Mouse (Mus musculus): ENCODE data around the gene Wnt3a. TPM values are rescaled to one million over a fixed set of nuclear protein-coding genes. Genes with fewer than 3 reads are reported as not detected.

Wnt3a gene
- polyA plus RNA-seq, 1 experiment from 2014 or later = 0.35 TPM

GRCm38 (mm10) chr11:59259647-59260046 lies 30.9 kb downstream of the Wnt3a start:
- 87% methylated on average over 7 of the region's 7 CpGs for WGBS
- no peak overlapping the region for H3K27ac ChIP-seq (ENCODE audit: low read length)

GRCm38 (mm10) chr11:59248101-59248500 lies 42.5 kb downstream of the Wnt3a start:
- Histone ChIP-seq H3K36me3 (ENCODE audit: control insufficient read depth, insufficient read depth) (no peaks in the 10 kb centered on the region), H3K27ac (ENCODE audit: low read length) (no peak overlapping the region), H3K4me2 (ENCODE audit: low read length) (no peak overlapping the region), H3K4me3 (replicated peaks; ENCODE audit: low read length) (no peak overlapping the region), H3K9ac (replicated peaks; ENCODE audit: low read depth, low read length) (no peak overlapping the region), H3K27me3 (replicated peaks; ENCODE audit: control insufficient read depth, insufficient read depth, low read length) (no peaks in the 10 kb centered on the region), H3K4me1 (replicated peaks; ENCODE audit: control insufficient read depth, insufficient read depth, low read length) (no peaks in the 10 kb centered on the region), H3K9me3 (ENCODE audit: control insufficient read depth, low read length) (no peaks in the 10 kb centered on the region)
- 76% methylated on average over 10 of the region's 10 CpGs for whole genome bisulfite sequencing
- ATAC-seq = no peak

More at GRCm38 (mm10) chr11:59259647-59260046, 30.9 kb downstream of the Wnt3a start:
- no peak overlapping the region for H3K9ac ChIP-seq (replicated peaks; ENCODE audit: low read depth, low read length)
- H3K4me1 ChIP-seq (replicated peaks; ENCODE audit: control insufficient read depth, insufficient read depth, low read length) = peaks cover 10% of the 10 kb centered on the region
- H3K36me3 ChIP-seq (ENCODE audit: control insufficient read depth, insufficient read depth) = no peaks in the 10 kb centered on the region
- no peaks in the 10 kb centered on the region for H3K9me3 ChIP-seq (ENCODE audit: control insufficient read depth, low read length)
- H3K27me3 ChIP-seq (replicated peaks; ENCODE audit: control insufficient read depth, insufficient read depth, low read length) = no peaks in the 10 kb centered on the region
- H3K4me3 ChIP-seq (replicated peaks; ENCODE audit: low read length) = no peak overlapping the region
- no peak overlapping the region for H3K4me2 ChIP-seq (ENCODE audit: low read length)
- ATAC-seq = no peak

- Histone ChIP-seq H3K9ac (replicated peaks; ENCODE audit: low read depth, low read length) (no peak overlapping the region), H3K9me3 (ENCODE audit: control insufficient read depth, low read length) (no peaks in the 10 kb centered on the region), H3K4me1 (replicated peaks; ENCODE audit: control insufficient read depth, insufficient read depth, low read length) (peaks cover 3% of the 10 kb centered on the region), H3K4me2 (ENCODE audit: low read length) (no peak overlapping the region), H3K27me3 (replicated peaks; ENCODE audit: control insufficient read depth, insufficient read depth, low read length) (no peaks in the 10 kb centered on the region), H3K4me3 (replicated peaks; ENCODE audit: low read length) (no peak overlapping the region), H3K27ac (ENCODE audit: low read length) (no peak overlapping the region), H3K36me3 (ENCODE audit: control insufficient read depth, insufficient read depth) (no peaks in the 10 kb centered on the region)
- no peak for ATAC-seq
- WGBS = 53% methylated on average over 6 of the region's 6 CpGs
Observed at GRCm38 (mm10) chr11:59243856-59244255, 46.7 kb downstream of the Wnt3a start.

- Histone ChIP-seq H3K27ac (ENCODE audit: low read length) (no peak overlapping the region), H3K4me2 (ENCODE audit: low read length) (no peak overlapping the region), H3K36me3 (ENCODE audit: control insufficient read depth, insufficient read depth) (no peaks in the 10 kb centered on the region), H3K9ac (replicated peaks; ENCODE audit: low read depth, low read length) (no peak overlapping the region), H3K27me3 (replicated peaks; ENCODE audit: control insufficient read depth, insufficient read depth, low read length) (no peaks in the 10 kb centered on the region), H3K9me3 (ENCODE audit: control insufficient read depth, low read length) (no peaks in the 10 kb centered on the region), H3K4me1 (replicated peaks; ENCODE audit: control insufficient read depth, insufficient read depth, low read length) (peaks cover 8% of the 10 kb centered on the region), H3K4me3 (replicated peaks; ENCODE audit: low read length) (no peak overlapping the region)
- 32% methylated on average over 3 of the region's 3 CpGs for WGBS
- ATAC-seq = peak; percentile 31; the same call in 1 of the 2 replicates
Observed at GRCm38 (mm10) chr11:59241841-59242240, 48.7 kb downstream of the Wnt3a start.

GRCm38 (mm10) chr11:59239796-59240195 lies 50.8 kb downstream of the Wnt3a start:
- WGBS = 57% methylated on average over 4 of the region's 4 CpGs
- H3K36me3 ChIP-seq (ENCODE audit: control insufficient read depth, insufficient read depth) = no peaks in the 10 kb centered on the region
- no peaks in the 10 kb centered on the region for H3K9me3 ChIP-seq (ENCODE audit: control insufficient read depth, low read length)
- H3K4me3 ChIP-seq (replicated peaks; ENCODE audit: low read length) = no peak overlapping the region
- no peaks in the 10 kb centered on the region for H3K27me3 ChIP-seq (replicated peaks; ENCODE audit: control insufficient read depth, insufficient read depth, low read length)
- H3K4me2 ChIP-seq (ENCODE audit: low read length) = no peak overlapping the region
- no peak overlapping the region for H3K9ac ChIP-seq (replicated peaks; ENCODE audit: low read depth, low read length)
- H3K27ac ChIP-seq (ENCODE audit: low read length) = no peak overlapping the region
- peaks cover 8% of the 10 kb centered on the region for H3K4me1 ChIP-seq (replicated peaks; ENCODE audit: control insufficient read depth, insufficient read depth, low read length)
- ATAC-seq = no peak

GRCm38 (mm10) chr11:59239428-59239785 lies 51.1 kb downstream of the Wnt3a start:
- peaks cover 8% of the 10 kb centered on the region for H3K4me1 ChIP-seq (replicated peaks; ENCODE audit: control insufficient read depth, insufficient read depth, low read length)
- H3K27me3 ChIP-seq (replicated peaks; ENCODE audit: control insufficient read depth, insufficient read depth, low read length) = no peaks in the 10 kb centered on the region
- H3K9ac ChIP-seq (replicated peaks; ENCODE audit: low read depth, low read length) = no peak overlapping the region
- H3K36me3 ChIP-seq (ENCODE audit: control insufficient read depth, insufficient read depth) = no peaks in the 10 kb centered on the region
- WGBS = 52% methylated on average over 4 of the region's 4 CpGs
- H3K9me3 ChIP-seq (ENCODE audit: control insufficient read depth, low read length) = no peaks in the 10 kb centered on the region
- H3K4me3 ChIP-seq (replicated peaks; ENCODE audit: low read length) = no peak overlapping the region
- no peak overlapping the region for H3K4me2 ChIP-seq (ENCODE audit: low read length)
- ATAC-seq = no peak; the same call in 1 of the 2 replicates
- H3K27ac ChIP-seq (ENCODE audit: low read length) = no peak overlapping the region

- WGBS = 5% methylated on average over 14 of the region's 15 CpGs
- Histone ChIP-seq H3K4me1 (replicated peaks; ENCODE audit: control insufficient read depth, insufficient read depth, low read length) (peaks cover 8% of the 10 kb centered on the region), H3K27ac (ENCODE audit: low read length) (no peak overlapping the region), H3K36me3 (ENCODE audit: control insufficient read depth, insufficient read depth) (no peaks in the 10 kb centered on the region), H3K4me3 (replicated peaks; ENCODE audit: low read length) (no peak overlapping the region), H3K9ac (replicated peaks; ENCODE audit: low read depth, low read length) (no peak overlapping the region), H3K4me2 (ENCODE audit: low read length) (no peak overlapping the region), H3K9me3 (ENCODE audit: control insufficient read depth, low read length) (no peaks in the 10 kb centered on the region), H3K27me3 (replicated peaks; ENCODE audit: control insufficient read depth, insufficient read depth, low read length) (no peaks in the 10 kb centered on the region)
- ATAC-seq = peak; percentile 57; the same call in 1 of the 2 replicates
Observed at GRCm38 (mm10) chr11:59238525-59239427, 51.8 kb downstream of the Wnt3a start.

- no peak overlapping the region for H3K4me2 ChIP-seq (ENCODE audit: low read length)
- no peaks in the 10 kb centered on the region for H3K27me3 ChIP-seq (replicated peaks; ENCODE audit: control insufficient read depth, insufficient read depth, low read length)
- H3K9me3 ChIP-seq (ENCODE audit: control insufficient read depth, low read length) = no peaks in the 10 kb centered on the region
- WGBS = 56% methylated on average over 2 of the region's 2 CpGs
- ATAC-seq = no peak
- no peak overlapping the region for H3K27ac ChIP-seq (ENCODE audit: low read length)
- no peaks in the 10 kb centered on the region for H3K36me3 ChIP-seq (ENCODE audit: control insufficient read depth, insufficient read depth)
- H3K4me1 ChIP-seq (replicated peaks; ENCODE audit: control insufficient read depth, insufficient read depth, low read length) = peaks cover 4% of the 10 kb centered on the region; the same call in 1 of the 2 replicates
- H3K4me3 ChIP-seq (replicated peaks; ENCODE audit: low read length) = no peak overlapping the region
- no peak overlapping the region for H3K9ac ChIP-seq (replicated peaks; ENCODE audit: low read depth, low read length)
Observed at GRCm38 (mm10) chr11:59232797-59233196, 57.8 kb downstream of the Wnt3a start.

- no peaks in the 10 kb centered on the region for H3K27me3 ChIP-seq (replicated peaks; ENCODE audit: control insufficient read depth, insufficient read depth, low read length)
- no peaks in the 10 kb centered on the region for H3K9me3 ChIP-seq (ENCODE audit: control insufficient read depth, low read length)
- no peak overlapping the region for H3K27ac ChIP-seq (ENCODE audit: low read length)
- ATAC-seq = no peak
- H3K9ac ChIP-seq (replicated peaks; ENCODE audit: low read depth, low read length) = no peak overlapping the region
- no peak overlapping the region for H3K4me3 ChIP-seq (replicated peaks; ENCODE audit: low read length)
- 9% methylated on average over 7 of the region's 7 CpGs for WGBS
- no peak overlapping the region for H3K4me2 ChIP-seq (ENCODE audit: low read length)
- H3K4me1 ChIP-seq (replicated peaks; ENCODE audit: control insufficient read depth, insufficient read depth, low read length) = peaks cover 25% of the 10 kb centered on the region
- H3K36me3 ChIP-seq (ENCODE audit: control insufficient read depth, insufficient read depth) = no peaks in the 10 kb centered on the region
Observed at GRCm38 (mm10) chr11:59230144-59230760, 60.3 kb downstream of the Wnt3a start.
